In the genomic region with DNA sequence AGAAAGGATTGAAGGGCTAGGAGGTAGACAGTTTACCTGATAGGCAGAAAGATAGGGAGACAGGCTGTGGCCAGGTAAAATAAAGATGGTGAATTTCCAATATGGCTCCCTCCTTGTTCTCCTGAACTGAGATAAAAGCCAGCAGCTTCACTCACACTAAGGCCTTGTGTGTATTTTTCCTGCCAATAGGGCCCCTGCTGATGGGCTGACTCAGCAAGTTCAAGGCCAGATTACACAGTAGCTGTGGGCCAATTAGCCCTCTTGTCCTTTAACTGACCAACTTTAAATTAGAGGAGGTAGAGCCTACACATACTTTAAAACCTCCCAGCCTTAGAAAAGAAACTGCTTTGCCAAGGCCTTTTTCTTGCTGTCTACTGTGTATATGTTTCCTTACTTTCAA, we compare ENCODE assay signal across 31 mouse cellular contexts. TPM values are rescaled to one million over a fixed set of nuclear protein-coding genes. Genes with fewer than 3 reads are reported as not detected.
DNase-seq lines count a peak whose midpoint lies in the region; ATAC-seq and TF ChIP-seq lines count a peak whose summit lies in the region.
"Had no signal": no experiment of that assay in that cellular context is flagged by ENCODE, and none has a peak within 500 bp of the region (broad histone marks: within the 10 kb centered on the region; RNA-seq: fewer than 3 reads in every experiment).

No protein-coding gene starts in this region.

- no peak overlapping the region for H3K4me2 ChIP-seq in kidney, embryonic 14.5 days (replicated peaks; ENCODE audit: low read depth, low read length)
- H3K4me2 ChIP-seq in forebrain, embryonic 12.5 days, result no peak overlapping the region
- H3K4me2 ChIP-seq: embryonic facial prominence, embryonic 15.5 days; forebrain, embryonic 13.5 days; heart, embryonic 15.5 days; lung, embryonic 14.5 days had no signal

- no peak for TF ChIP-seq CTCF in kidney, adult 2 months (conservative IDR thresholded peaks at IDR 0.05; ENCODE audit: insufficient read depth, insufficient read length, low read depth, low read length)
- no peak for TF ChIP-seq CTCF in ES-Bruce4 (IDR thresholded peaks at IDR 0.05; ENCODE audit: low read depth, low read length)

- no peak overlapping the region for H3K4me3 ChIP-seq in kidney, adult 2 months (ENCODE audit: insufficient read depth, low read depth, low read length)
- H3K4me3 ChIP-seq in kidney, embryonic 14.5 days (ENCODE audit: low read length), result no peak overlapping the region
- H3K4me3 ChIP-seq in ES-Bruce4 (ENCODE audit: low read depth, low read length), result no peak overlapping the region
- H3K4me3 ChIP-seq in forebrain, embryonic 12.5 days (replicated peaks), result no peak overlapping the region
- H3K4me3 ChIP-seq: embryonic facial prominence, embryonic 10.5 days; embryonic facial prominence, embryonic 15.5 days; forebrain, embryonic 13.5 days; heart, embryonic 10.5 days; heart, embryonic 15.5 days; layer of hippocampus, adult 2 months had no signal

- H3K36me3 ChIP-seq in kidney, adult 2 months (ENCODE audit: control insufficient read depth, insufficient read depth, low read length), result peaks cover 3% of the 10 kb centered on the region
- peaks cover 23% of the 10 kb centered on the region; the same call in 1 of the 2 replicates for H3K36me3 ChIP-seq in kidney, embryonic 14.5 days (ENCODE audit: control insufficient read depth, insufficient read depth, low read length)
- H3K36me3 ChIP-seq in ES-Bruce4 (ENCODE audit: control insufficient read depth, insufficient read depth, low read length, poor library complexity, severe bottlenecking), result peaks cover 7% of the 10 kb centered on the region; the same call in 1 of the 2 replicates
- peaks cover 25% of the 10 kb centered on the region for H3K36me3 ChIP-seq in forebrain, embryonic 12.5 days (replicated peaks)

- DNase-seq in kidney, adult 2 months, result peak; percentile 21
- peak; percentile 10 for DNase-seq in 3T3-L1 (ENCODE audit: low read depth, low spot score)
- peak; percentile 14 for DNase-seq in adrenal gland, adult 8-10 months
- DNase-seq in embryo, embryonic 10 days (ENCODE audit: low spot score), result no peak
- DNase-seq in cerebellum, postnatal 4 days (ENCODE audit: low spot score in 2 of 2), result no peak
- DNase-seq: B cell, adult 2 months; cerebellum, adult 18-20 months; cerebellum, postnatal 10 days; gastrocnemius, postnatal 25 days; heart, adult 11 months; kidney, adult 18-20 months; kidney, postnatal 14 days; left cerebral cortex, postnatal 4 days; lung, embryonic 14.5 days; lung, postnatal 14 days; midbrain, embryonic 14.5 days; right cerebral cortex, adult 18-20 months; spleen, adult 18-20 months; thymus, adult 2 months; thymus, postnatal 36 days had no signal

- H3K27me3 ChIP-seq in kidney, adult 2 months (replicated peaks; ENCODE audit: control insufficient read depth, insufficient read depth, low read length), result no peaks in the 10 kb centered on the region
- H3K27me3 ChIP-seq in kidney, embryonic 14.5 days (ENCODE audit: control insufficient read depth, insufficient read depth, low read length), result no peaks in the 10 kb centered on the region
- H3K27me3 ChIP-seq in ES-Bruce4 (ENCODE audit: control insufficient read depth, insufficient read depth, low read length, poor library complexity, severe bottlenecking), result no peaks in the 10 kb centered on the region
- H3K27me3 ChIP-seq in forebrain, embryonic 12.5 days, result no peaks in the 10 kb centered on the region
- H3K27me3 ChIP-seq: embryonic facial prominence, embryonic 15.5 days; forebrain, embryonic 13.5 days; heart, embryonic 15.5 days had no signal

- H3K9me3 ChIP-seq in kidney, embryonic 14.5 days (ENCODE audit: control insufficient read depth, low read length), result no peaks in the 10 kb centered on the region
- peaks cover 27% of the 10 kb centered on the region for H3K9me3 ChIP-seq in ES-Bruce4 (replicated peaks; ENCODE audit: control insufficient read depth, insufficient read depth, low read length, poor library complexity, severe bottlenecking)
- H3K9me3 ChIP-seq in forebrain, embryonic 12.5 days, result no peaks in the 10 kb centered on the region
- H3K9me3 ChIP-seq: embryonic facial prominence, embryonic 10.5 days; embryonic facial prominence, embryonic 15.5 days; forebrain, embryonic 13.5 days; heart, embryonic 10.5 days; heart, embryonic 15.5 days had no signal

- no peak for TF ChIP-seq POLR2A in kidney, adult 2 months (IDR thresholded peaks at IDR 0.05; ENCODE audit: low read depth, low read length)
- TF ChIP-seq POLR2A in ES-Bruce4 (IDR thresholded peaks at IDR 0.05; ENCODE audit: insufficient read depth, low read length), result no peak

- no peak for ATAC-seq in kidney, embryonic 14.5 days (ENCODE audit: low FRiP score, low TSS enrichment)
- ATAC-seq in forebrain, embryonic 12.5 days (ENCODE audit: low FRiP score), result no peak
- ATAC-seq: forebrain, embryonic 13.5 days; hindbrain, embryonic 16.5 days had no signal

- H3K9ac ChIP-seq in kidney, embryonic 14.5 days (ENCODE audit: low read depth, low read length), result no peak overlapping the region
- H3K9ac ChIP-seq in ES-Bruce4 (ENCODE audit: low read depth, poor library complexity, severe bottlenecking), result no peak overlapping the region
- H3K9ac ChIP-seq in forebrain, embryonic 12.5 days, result no peak overlapping the region
- H3K9ac ChIP-seq: embryonic facial prominence, embryonic 15.5 days; forebrain, embryonic 13.5 days; heart, embryonic 15.5 days; liver, embryonic 14.5 days; lung, embryonic 14.5 days had no signal

- H3K27ac ChIP-seq in kidney, adult 2 months (ENCODE audit: insufficient read depth, low read depth, low read length), result no peak overlapping the region
- no peak overlapping the region for H3K27ac ChIP-seq in kidney, embryonic 14.5 days (ENCODE audit: low read depth, low read length)
- H3K27ac ChIP-seq in ES-Bruce4 (ENCODE audit: insufficient read depth, low read length), result peak overlapping the region; percentile 79
- no peak overlapping the region for H3K27ac ChIP-seq in forebrain, embryonic 12.5 days
- H3K27ac ChIP-seq: embryonic facial prominence, embryonic 10.5 days; embryonic facial prominence, embryonic 15.5 days; forebrain, embryonic 13.5 days; heart, embryonic 10.5 days; heart, embryonic 15.5 days; layer of hippocampus, adult 2 months; liver, embryonic 14.5 days had no signal

- no peak for TF ChIP-seq EP300 in ES-Bruce4 (IDR thresholded peaks at IDR 0.05; ENCODE audit: insufficient read depth, low read depth, low read length)

- no peaks in the 10 kb centered on the region for H3K4me1 ChIP-seq in kidney, adult 2 months (ENCODE audit: control insufficient read depth, insufficient read depth, low read length)
- no peaks in the 10 kb centered on the region for H3K4me1 ChIP-seq in kidney, embryonic 14.5 days (ENCODE audit: control insufficient read depth, insufficient read depth, low read length)
- H3K4me1 ChIP-seq in ES-Bruce4 (ENCODE audit: control insufficient read depth, insufficient read depth, low read length), result no peaks in the 10 kb centered on the region
- H3K4me1 ChIP-seq in forebrain, embryonic 12.5 days, result no peaks in the 10 kb centered on the region
- H3K4me1 ChIP-seq: embryonic facial prominence, embryonic 10.5 days; embryonic facial prominence, embryonic 15.5 days; forebrain, embryonic 13.5 days; heart, embryonic 15.5 days had no signal

RNA-seq across cellular contexts. Expression of gene Nudt15, which starts 28.3 kb away (rescaled TPM):
- 1.4 and 1.7 TPM in 2 replicates for polyA plus RNA-seq in kidney, adult 2 months (2012; rRNA removed)
- 7.6 and 12.1 TPM in 2 replicates for polyA plus RNA-seq in kidney, embryonic 14.5 days (2014; fragmentation: Nextera tagmentation; extraction: Ambion mirVana)
- polyA plus RNA-seq in ES-Bruce4 (2011; ENCODE audit: insufficient read depth, insufficient read length, low read depth, missing spikeins), result 3.3 and 3.9 TPM in 2 replicates
- 1 to 10 TPM; 5.2 to 7.2 (median 6.9) TPM for total RNA-seq in adrenal gland, adult 8-10 months (2022)
- 12.3 and 13.0 TPM in 2 replicates for polyA plus RNA-seq in forebrain, embryonic 12.5 days (2016; fragmentation: Nextera tagmentation; extraction: Ambion mirVana)

RNA-seq across cellular contexts. Expression of gene Sucla2, which starts 51.2 kb away (rescaled TPM):
- polyA plus RNA-seq in kidney, adult 2 months (2012; rRNA removed), result 34.9 and 55.4 TPM in 2 replicates
- 113 and 128 TPM in 2 replicates for polyA plus RNA-seq in kidney, embryonic 14.5 days (2014; fragmentation: Nextera tagmentation; extraction: Ambion mirVana)
- 82.5 and 91.0 TPM in 2 replicates for polyA plus RNA-seq in ES-Bruce4 (2011; ENCODE audit: insufficient read depth, insufficient read length, low read depth, missing spikeins)
- total RNA-seq in adrenal gland, adult 8-10 months (2022), result 100 to 1,000 TPM; 218 to 281 (median 245) TPM
- polyA plus RNA-seq in forebrain, embryonic 12.5 days (2016; fragmentation: Nextera tagmentation; extraction: Ambion mirVana), result 100 and 108 TPM in 2 replicates

Comparison
In these comparisons a context has a peak if more than half of its experiments do, and no peak if none do; other contexts are left out.
1. DNase-seq: peak in kidney, adult 2 months (single experiment), 3T3-L1 (single experiment) and adrenal gland, adult 8-10 months (single experiment); none in embryo, embryonic 10 days (single experiment) and cerebellum, postnatal 4 days (0 of 2).